Mouse (Mus musculus) layer of hippocampus, adult 11-12 months (tissue): ENCODE measurements around the gene Abhd17c.

Experiments used
- DNase-seq: peaks from one replicate; pipeline ENCODE4 v3.0.0; 2022; ENCODE audit warnings: low spot score

Abhd17c gene

DNA sequence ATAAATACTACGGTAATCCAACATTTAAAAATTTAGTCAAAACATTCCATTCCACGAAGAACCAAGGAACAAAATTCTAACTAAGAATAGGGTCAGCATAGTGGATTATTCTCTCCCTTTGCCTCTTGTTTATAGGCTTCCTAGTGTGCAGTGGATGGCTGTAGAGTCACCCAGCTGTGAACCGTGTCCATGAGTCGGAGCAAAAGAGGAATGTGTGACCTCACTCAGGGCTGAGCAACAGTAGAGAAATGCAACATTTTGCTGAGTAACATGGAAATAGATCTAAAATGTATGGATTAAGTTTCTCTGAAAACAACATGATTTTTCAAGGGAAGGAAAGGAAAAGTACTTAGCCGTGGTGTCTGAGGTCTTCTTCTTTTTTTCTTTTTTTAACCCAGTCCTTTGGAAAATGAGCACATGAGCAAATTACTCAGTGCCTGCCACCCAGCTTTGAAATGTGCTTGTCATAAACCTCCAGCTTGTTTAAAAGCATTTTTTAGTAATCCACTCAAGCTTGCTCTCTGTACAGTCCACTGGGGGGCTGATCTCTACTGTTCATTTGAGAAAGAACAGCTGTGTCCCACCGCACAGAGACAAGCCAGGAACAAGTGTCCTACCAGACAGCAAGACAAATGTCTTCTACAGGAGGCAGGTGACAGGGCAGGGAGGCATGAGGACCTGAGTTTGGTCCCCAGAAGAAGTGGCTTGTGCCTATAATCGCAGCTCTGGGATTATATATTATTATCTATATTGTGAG, 74.3 kb downstream of the Abhd17c start:
- no peak for DNase-seq

DNA sequence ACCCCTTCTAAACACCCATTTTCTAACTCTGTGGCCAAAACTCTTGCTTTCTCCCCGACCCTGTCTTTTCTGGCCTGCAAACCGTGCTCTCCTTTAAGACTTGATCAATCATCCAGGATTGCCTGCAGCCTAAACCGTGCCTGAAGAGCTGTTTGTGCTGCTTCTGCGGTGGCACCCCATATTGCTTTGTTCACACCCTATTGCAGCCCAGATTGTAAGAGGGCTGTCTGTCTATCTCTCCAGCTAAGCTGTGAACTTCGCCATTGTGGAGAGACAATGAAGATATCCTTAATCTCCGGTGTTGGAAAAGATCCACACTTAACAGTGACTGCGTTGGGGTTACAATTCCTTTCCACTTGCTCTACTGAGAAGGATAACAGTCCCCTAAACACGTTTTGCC, 77.4 kb downstream of the Abhd17c start:
- no peak for DNase-seq

DNA sequence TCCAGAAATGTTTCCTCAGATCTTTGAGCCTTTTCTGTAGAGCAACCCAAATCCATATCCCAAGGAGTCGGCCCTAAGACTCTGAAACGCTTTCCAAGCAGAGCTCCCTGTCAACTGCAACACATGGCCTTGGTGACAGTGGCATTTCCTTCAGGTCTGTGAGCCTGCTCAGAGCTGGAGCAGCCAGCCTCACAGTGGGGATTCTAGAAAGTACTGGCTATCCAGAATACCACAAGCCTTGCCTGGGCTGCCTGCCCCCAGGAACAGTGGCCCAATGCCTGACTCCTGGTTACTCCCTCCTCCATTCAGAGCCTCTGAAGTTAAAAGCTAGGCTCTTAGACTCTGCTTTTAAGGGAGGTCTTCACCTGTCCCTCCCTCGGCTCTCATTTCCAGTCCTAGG, 77.8 kb downstream of the Abhd17c start:
- no peak for DNase-seq

DNA sequence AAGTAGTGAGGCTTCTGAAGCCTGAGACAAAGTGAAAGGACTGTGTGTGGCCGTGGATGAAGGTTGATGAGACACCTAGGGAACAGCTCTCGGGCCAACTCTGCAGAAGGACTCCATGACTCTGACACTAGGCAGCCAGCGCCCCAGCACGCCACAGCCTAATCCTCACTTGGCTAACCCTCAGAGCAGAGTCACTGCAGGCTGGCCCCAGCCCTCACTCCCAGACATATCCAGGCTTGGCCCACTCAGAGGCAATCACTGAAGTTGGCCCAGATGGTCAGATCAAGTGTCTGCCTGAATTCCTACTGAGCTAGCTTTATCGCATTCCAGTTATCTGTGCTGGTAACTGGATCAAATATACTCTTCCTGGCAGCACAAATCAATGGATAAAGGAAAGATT, 82.8 kb downstream of the Abhd17c start:
- DNase-seq = no peak

DNA sequence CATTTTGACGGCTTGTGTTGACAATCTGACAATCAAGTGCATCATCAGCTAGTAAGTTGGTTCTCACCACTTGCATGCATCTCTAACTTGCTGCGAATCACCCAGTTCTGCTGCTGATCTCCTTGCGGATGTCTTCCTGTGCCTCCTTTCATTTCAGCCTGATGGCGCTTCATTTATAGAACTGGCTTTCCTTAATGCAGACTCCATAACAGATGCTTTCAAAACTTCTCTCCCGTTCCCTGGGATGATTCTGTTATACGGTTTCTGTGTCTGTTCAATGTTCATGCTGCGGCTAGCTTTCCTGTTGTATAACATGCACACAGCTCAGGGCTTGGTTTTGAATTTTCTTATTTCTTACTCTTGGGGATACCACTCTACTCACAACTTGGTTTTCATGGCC, 91.9 kb downstream of the Abhd17c start:
- DNase-seq = no peak
